Mouse (Mus musculus): Measurements from ENCODE around the gene Trim10. TPM values are rescaled to one million over a fixed set of nuclear protein-coding genes. Genes with fewer than 3 reads are reported as not detected.
"Not testable (repeated sequence)": the region's sequence is repeated elsewhere in the genome, so short reads cannot be mapped to it uniquely, and the experiment has no call there.

Gene Trim10
- total RNA-seq, 4 experiments from 2014 or later = 0.17 TPM; not detected in 3

GRCm38 (mm10) chr17:36861680-36862079 is 7.7 kb upstream of the Trim10 start:
- DNase-seq = no peak

GRCm38 (mm10) chr17:36866719-36867527 is 2.5 kb upstream of the Trim10 start, which contains the start of gene Trim15:
Gene Trim15, minus strand, starts transcription at chr17:36867210.
- no peak for DNase-seq

GRCm38 (mm10) chr17:36868836-36869235 is 538 bp upstream of the Trim10 start:
- no peak for DNase-seq

GRCm38 (mm10) chr17:36869955-36870810 is 809 bp downstream of the Trim10 start:
- no peak for DNase-seq

GRCm38 (mm10) chr17:36874636-36875035 is 5.3 kb downstream of the Trim10 start:
- DNase-seq = no peak

- no peak for DNase-seq
Observed at GRCm38 (mm10) chr17:36883350-36883749, 14.0 kb downstream of the Trim10 start.

GRCm38 (mm10) chr17:36885132-36885790 is 15.9 kb downstream of the Trim10 start:
- no peak for DNase-seq

- no peak for DNase-seq
Observed at GRCm38 (mm10) chr17:36890073-36890903, 20.9 kb downstream of the Trim10 start, which contains the start of gene Trim40. Gene Trim40, minus strand, starts transcription at chr17:36890123.

- not testable (repeated sequence) for DNase-seq
Observed at GRCm38 (mm10) chr17:36891496-36891895, 22.1 kb downstream of the Trim10 start.

GRCm38 (mm10) chr17:36892362-36892761 is 23.0 kb downstream of the Trim10 start:
- peak; percentile 6 for DNase-seq

- no peak for DNase-seq
Observed at GRCm38 (mm10) chr17:36893387-36893786, 24.0 kb downstream of the Trim10 start.

GRCm38 (mm10) chr17:36896583-36896982 is 27.2 kb downstream of the Trim10 start:
- DNase-seq = no peak

GRCm38 (mm10) chr17:36897065-36897464 is 27.7 kb downstream of the Trim10 start:
- no peak for DNase-seq

- DNase-seq = no peak
Observed at GRCm38 (mm10) chr17:36897552-36898205, 28.3 kb downstream of the Trim10 start, which contains the start of gene Trim31. Gene Trim31, plus strand, starts transcription at chr17:36898118.

GRCm38 (mm10) chr17:36899376-36899775 is 30.0 kb downstream of the Trim10 start:
- DNase-seq = no peak

- DNase-seq = no peak
Observed at GRCm38 (mm10) chr17:36900001-36900400, 30.6 kb downstream of the Trim10 start.

- no peak for DNase-seq
Observed at GRCm38 (mm10) chr17:36900691-36901090, 31.3 kb downstream of the Trim10 start.

- DNase-seq = no peak
Observed at GRCm38 (mm10) chr17:36903651-36904050, 34.3 kb downstream of the Trim10 start.

- no peak for DNase-seq
Observed at GRCm38 (mm10) chr17:36908235-36908634, 38.9 kb downstream of the Trim10 start.

GRCm38 (mm10) chr17:36909802-36910201 is 40.4 kb downstream of the Trim10 start:
- no peak for DNase-seq

GRCm38 (mm10) chr17:36912031-36912430 is 42.7 kb downstream of the Trim10 start:
- DNase-seq = no peak
